Mouse (Mus musculus) cortical plate, adult 2 months (tissue): Measurements from ENCODE around the gene Ctdspl.

Source experiments
- CTCF ChIP-seq: fragments of 200-500 bp; IDR thresholded peaks from 2 replicates; pipeline ENCODE4 v1.5.1; 2011; ENCODE audit warnings: mild to moderate bottlenecking, control low read depth, low read length; ENCODE audit not compliant: insufficient read depth; ENCODE audit errors: extremely low read depth
- POLR2A ChIP-seq: fragments of 200-500 bp; IDR thresholded peaks from 2 replicates; pipeline ENCODE4 v1.6.1; 2011; ENCODE audit warnings: mild to moderate bottlenecking, low read length, control low read depth; ENCODE audit not compliant: insufficient read depth; ENCODE audit errors: extremely low read depth

DNA sequence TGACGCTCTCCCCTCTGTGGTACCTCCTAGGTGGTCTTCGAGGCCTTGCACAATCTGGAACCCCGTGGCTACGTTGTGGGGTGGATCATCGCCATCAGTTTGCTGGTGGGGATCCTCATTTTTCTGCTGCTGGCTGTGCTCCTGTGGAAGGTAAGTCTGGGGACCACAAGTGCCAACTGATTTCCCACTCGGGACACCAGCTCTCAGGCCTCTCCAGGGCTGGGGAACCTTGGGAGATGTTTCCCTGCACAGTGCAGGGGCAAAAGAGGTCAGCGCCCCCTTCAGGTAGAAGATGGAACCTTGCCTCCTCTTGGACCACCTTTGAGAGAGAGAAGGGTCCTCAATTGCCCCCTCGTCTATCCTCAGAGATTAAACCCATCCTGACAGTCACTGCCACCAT is 38.5 kb upstream of the Ctdspl start:
- no peak for TF ChIP-seq POLR2A
- no peak for TF ChIP-seq CTCF
